Mouse (Mus musculus) spleen, adult 2 months (tissue): ENCODE data around the gene Vmn2r72.

Experiments
- CTCF ChIP-seq: fragments of 200-500 bp; IDR thresholded peaks from 2 replicates; pipeline ENCODE4 v1.5.1; 2011; ENCODE audit warnings: mild to moderate bottlenecking, inconsistent platforms; ENCODE audit not compliant: insufficient read depth, insufficient read length, insufficient replicate concordance; ENCODE audit errors: extremely low read depth
- POLR2A ChIP-seq: fragments of 200-500 bp; IDR thresholded peaks from 2 replicates; pipeline ENCODE4 v1.6.1; 2011; ENCODE audit warnings: low read depth, low read length, inconsistent platforms

GRCm38 (mm10) chr7:85754997-85755396 is at the start of gene Vmn2r72:
- TF ChIP-seq CTCF = no peak
- TF ChIP-seq POLR2A = no peak
